23 mouse cellular contexts compared by ENCODE assay signal in the genomic region with DNA sequence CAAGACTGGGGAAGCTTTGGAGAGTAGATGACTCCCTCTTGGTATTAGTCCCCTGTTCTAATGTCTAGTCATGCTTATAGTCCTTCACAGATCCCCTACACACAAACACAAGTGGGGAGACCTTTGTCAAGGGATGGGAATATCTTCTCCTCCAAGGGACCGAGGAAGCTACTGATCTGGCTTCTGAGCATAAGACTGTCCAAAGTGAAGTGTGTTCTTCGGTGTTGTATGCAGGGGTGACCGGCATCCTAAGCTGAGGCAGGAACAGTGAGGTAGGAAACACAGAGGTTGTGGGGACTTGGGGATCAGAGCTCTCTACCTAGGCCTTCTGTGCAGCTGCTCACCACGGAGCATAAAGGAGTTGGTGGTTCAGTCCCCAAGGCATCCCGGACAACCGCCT. TPM values are rescaled to one million over a fixed set of nuclear protein-coding genes. Genes with fewer than 3 reads are reported as not detected.
A peak's percentile ranks its signal among the peaks of the same experiment; 100 is the strongest.
DNase-seq lines count a peak whose midpoint lies in the region; ATAC-seq and TF ChIP-seq lines count a peak whose summit lies in the region.
"Had no signal": no experiment of that assay in that cellular context is flagged by ENCODE, and none has a peak within 500 bp of the region (broad histone marks: within the 10 kb centered on the region; RNA-seq: fewer than 3 reads in every experiment).

No protein-coding gene starts in this region.

- H3K36me3 ChIP-seq in forebrain, embryonic 11.5 days (ENCODE audit: control insufficient read depth, insufficient read depth, low read length) = no peaks in the 10 kb centered on the region
- no peaks in the 10 kb centered on the region for H3K36me3 ChIP-seq in forebrain, postnatal 0 days (ENCODE audit: insufficient read depth)
- no peaks in the 10 kb centered on the region for H3K36me3 ChIP-seq in hindbrain, embryonic 10.5 days
- H3K36me3 ChIP-seq in hindbrain, embryonic 12.5 days = no peaks in the 10 kb centered on the region
- no peaks in the 10 kb centered on the region for H3K36me3 ChIP-seq in G1E (replicated peaks)
- no peaks in the 10 kb centered on the region for H3K36me3 ChIP-seq in liver, postnatal 0 days (replicated peaks; ENCODE audit: insufficient read depth, low read length)
- H3K36me3 ChIP-seq: embryonic facial prominence, embryonic 12.5 days; limb, embryonic 13.5 days; neural tube, embryonic 12.5 days had no signal

- no peaks in the 10 kb centered on the region for H3K4me1 ChIP-seq in forebrain, embryonic 11.5 days (replicated peaks; ENCODE audit: control insufficient read depth, insufficient read depth, low read length)
- H3K4me1 ChIP-seq in forebrain, postnatal 0 days (ENCODE audit: insufficient read depth) = peaks cover 3% of the 10 kb centered on the region; the same call in 1 of the 2 replicates
- H3K4me1 ChIP-seq in hindbrain, embryonic 10.5 days (replicated peaks) = peaks cover 27% of the 10 kb centered on the region
- peaks cover 18% of the 10 kb centered on the region for H3K4me1 ChIP-seq in hindbrain, embryonic 12.5 days
- peaks cover 80% of the 10 kb centered on the region for H3K4me1 ChIP-seq in G1E (ENCODE audit: insufficient read depth, low read depth, low read length)
- H3K4me1 ChIP-seq in liver, postnatal 0 days (ENCODE audit: insufficient read depth) = peaks cover 23% of the 10 kb centered on the region
- H3K4me1 ChIP-seq: embryonic facial prominence, embryonic 12.5 days had no signal

- TF ChIP-seq CTCF in forebrain, postnatal 0 days (IDR thresholded peaks at IDR 0.05; ENCODE audit: low read depth) = no peak
- TF ChIP-seq CTCF in G1E (IDR thresholded peaks at IDR 0.05; ENCODE audit: low read depth, low read length) = no peak
- no peak for TF ChIP-seq CTCF in liver, postnatal 0 days (IDR thresholded peaks at IDR 0.05; ENCODE audit: low read depth)

- no peak for DNase-seq in forebrain, embryonic 11.5 days (ENCODE audit: low spot score)
- DNase-seq in forebrain, postnatal 0 days = no peak
- no peak for DNase-seq in hindbrain, embryonic 10.5 days (ENCODE audit: low spot score)
- no peak for DNase-seq in G1E (ENCODE audit: low spot score)
- DNase-seq in liver, postnatal 0 days = no peak
- DNase-seq in ovary, postnatal 10 days (ENCODE audit: low spot score) = no peak
- no peak for DNase-seq in cerebellum, adult 11 months
- DNase-seq: cerebellum, adult 9-11 months; kidney, postnatal 4 days; thymus, adult 18-20 months had no signal

- H3K27me3 ChIP-seq in forebrain, embryonic 11.5 days (ENCODE audit: control insufficient read depth, insufficient read depth, low read length) = no peaks in the 10 kb centered on the region; the same call in 1 of the 2 replicates
- peaks cover 8% of the 10 kb centered on the region; the same call in 1 of the 2 replicates for H3K27me3 ChIP-seq in forebrain, postnatal 0 days (ENCODE audit: insufficient read depth, low read length)
- H3K27me3 ChIP-seq in hindbrain, embryonic 10.5 days (ENCODE audit: insufficient read depth, poor library complexity, severe bottlenecking) = peaks cover 23% of the 10 kb centered on the region
- peaks cover 20% of the 10 kb centered on the region; the same call in 1 of the 2 replicates for H3K27me3 ChIP-seq in hindbrain, embryonic 12.5 days
- H3K27me3 ChIP-seq in G1E (ENCODE audit: insufficient read depth, low read length) = no peaks in the 10 kb centered on the region
- peaks cover 10% of the 10 kb centered on the region for H3K27me3 ChIP-seq in liver, postnatal 0 days (ENCODE audit: insufficient read depth, low read length)
- H3K27me3 ChIP-seq: embryonic facial prominence, embryonic 12.5 days; limb, embryonic 13.5 days had no signal

- WGBS in forebrain, embryonic 11.5 days = 66% methylated on average over 6 of the region's 6 CpGs
- 75% methylated on average over 6 of the region's 6 CpGs for WGBS in forebrain, postnatal 0 days
- WGBS in hindbrain, embryonic 10.5 days = 68% methylated on average over 6 of the region's 6 CpGs
- WGBS in hindbrain, embryonic 12.5 days = 65% methylated on average over 6 of the region's 6 CpGs
- 44% methylated on average over 6 of the region's 6 CpGs for WGBS in liver, postnatal 0 days (ENCODE audit: insufficient replicate concordance)

- 0 out of 2 replicates have a peak overlapping the region, but pooled peaks have one; percentile 18 for H3K27ac ChIP-seq in forebrain, embryonic 11.5 days (ENCODE audit: low read depth, low read length)
- no peak overlapping the region for H3K27ac ChIP-seq in forebrain, postnatal 0 days (ENCODE audit: low read depth, low read length)
- H3K27ac ChIP-seq in hindbrain, embryonic 10.5 days = peak overlapping the region; percentile 46; the same call in 1 of the 2 replicates
- no peak overlapping the region for H3K27ac ChIP-seq in hindbrain, embryonic 12.5 days
- no peak overlapping the region for H3K27ac ChIP-seq in liver, postnatal 0 days (ENCODE audit: low read depth)
- H3K27ac ChIP-seq: embryonic facial prominence, embryonic 12.5 days; limb, embryonic 13.5 days; neural tube, embryonic 12.5 days had no signal

- TF ChIP-seq EP300 in liver, postnatal 0 days (IDR thresholded peaks at IDR 0.05; ENCODE audit: low read depth) = no peak

- H3K9me3 ChIP-seq in forebrain, embryonic 11.5 days (ENCODE audit: control insufficient read depth, low read length) = no peaks in the 10 kb centered on the region
- no peaks in the 10 kb centered on the region for H3K9me3 ChIP-seq in forebrain, postnatal 0 days (ENCODE audit: low read length)
- H3K9me3 ChIP-seq in hindbrain, embryonic 10.5 days = no peaks in the 10 kb centered on the region
- no peaks in the 10 kb centered on the region for H3K9me3 ChIP-seq in hindbrain, embryonic 12.5 days (replicated peaks)
- no peaks in the 10 kb centered on the region for H3K9me3 ChIP-seq in G1E (replicated peaks)
- no peaks in the 10 kb centered on the region for H3K9me3 ChIP-seq in liver, postnatal 0 days (ENCODE audit: low read length)
- H3K9me3 ChIP-seq: embryonic facial prominence, embryonic 12.5 days; limb, embryonic 13.5 days; neural tube, embryonic 12.5 days had no signal

- H3K9ac ChIP-seq in forebrain, embryonic 11.5 days (ENCODE audit: low read length) = no peak overlapping the region
- no peak overlapping the region for H3K9ac ChIP-seq in forebrain, postnatal 0 days
- no peak overlapping the region for H3K9ac ChIP-seq in hindbrain, embryonic 12.5 days
- no peak overlapping the region for H3K9ac ChIP-seq in liver, postnatal 0 days (replicated peaks)
- H3K9ac ChIP-seq: embryonic facial prominence, embryonic 12.5 days; limb, embryonic 13.5 days; lung, embryonic 14.5 days; neural tube, embryonic 12.5 days had no signal

- H3K4me3 ChIP-seq in forebrain, embryonic 11.5 days (ENCODE audit: low read depth, low read length) = no peak overlapping the region
- H3K4me3 ChIP-seq in forebrain, postnatal 0 days (ENCODE audit: low read depth, low read length) = no peak overlapping the region
- no peak overlapping the region for H3K4me3 ChIP-seq in hindbrain, embryonic 10.5 days
- no peak overlapping the region for H3K4me3 ChIP-seq in hindbrain, embryonic 12.5 days
- H3K4me3 ChIP-seq in G1E (ENCODE audit: low read depth, low read length) = peak overlapping the region; percentile 65; the same call in 1 of the 2 replicates
- no peak overlapping the region for H3K4me3 ChIP-seq in liver, postnatal 0 days (ENCODE audit: low read depth, low read length)
- H3K4me3 ChIP-seq: embryonic facial prominence, embryonic 12.5 days; erythroblast, embryonic 14.5 days; limb, embryonic 13.5 days; neural tube, embryonic 12.5 days had no signal

- no peak overlapping the region for H3K4me2 ChIP-seq in forebrain, embryonic 11.5 days (ENCODE audit: low read depth, low read length, severe bottlenecking)
- H3K4me2 ChIP-seq in forebrain, postnatal 0 days (ENCODE audit: low read depth) = no peak overlapping the region
- H3K4me2 ChIP-seq in hindbrain, embryonic 12.5 days (replicated peaks) = no peak overlapping the region
- H3K4me2 ChIP-seq in liver, postnatal 0 days (ENCODE audit: low read depth, low read length) = 0 out of 2 replicates have a peak overlapping the region, but pooled peaks have one; percentile 18
- H3K4me2 ChIP-seq: embryonic facial prominence, embryonic 12.5 days; limb, embryonic 13.5 days; lung, embryonic 14.5 days; neural tube, embryonic 12.5 days had no signal

- ATAC-seq in forebrain, embryonic 11.5 days (replicated peaks; ENCODE audit: low FRiP score) = no peak
- no peak for ATAC-seq in forebrain, postnatal 0 days
- no peak for ATAC-seq in hindbrain, embryonic 12.5 days (ENCODE audit: low FRiP score)
- no peak for ATAC-seq in G1E (ENCODE audit: extremely low read depth, insufficient number of reproducible peaks, low FRiP score, poor library complexity, severe bottlenecking)
- no peak for ATAC-seq in liver, postnatal 0 days
- ATAC-seq: CD4-positive, CD25-positive, alpha-beta regulatory T cell, adult 4 months; forebrain, embryonic 16.5 days; hindbrain, embryonic 16.5 days had no signal

RNA-seq across cellular contexts. Expression of a gene that starts 1.3 kb away (rescaled TPM):
- polyA plus RNA-seq in forebrain, embryonic 11.5 days (2014; fragmentation: Nextera tagmentation; extraction: Ambion mirVana) = 0.12 and 0.20 TPM in 2 replicates
- 0.10 TPM in 1 of 2 replicates, not detected in the other for total RNA-seq in forebrain, postnatal 0 days (2014; rRNA removed)
- polyA plus RNA-seq in forebrain, postnatal 0 days (2015; fragmentation: Nextera tagmentation; extraction: Ambion mirVana) = 0.06 and 0.12 TPM in 2 replicates
- 0.22 and 0.68 TPM in 2 replicates for polyA plus RNA-seq in hindbrain, embryonic 10.5 days (2016; fragmentation: Nextera tagmentation; extraction: Ambion mirVana)
- 0.12 TPM in 1 of 2 replicates, not detected in the other for polyA plus RNA-seq in hindbrain, embryonic 12.5 days (2016; fragmentation: Nextera tagmentation; extraction: Ambion mirVana)
- total RNA-seq in G1E (2014; fragmentation: Nextera tagmentation) (3.2 and 6.4 TPM in 2 replicates), G1E (2017) (0.76 and 0.87 TPM in 2 replicates)
- 1.9 and 2.9 TPM in 2 replicates for polyA plus RNA-seq in G1E (2012)
- polyA plus RNA-seq in liver, postnatal 0 days (2015; fragmentation: Nextera tagmentation; extraction: Ambion mirVana) = 0.13 and 0.18 TPM in 2 replicates
- total RNA-seq: granulocyte monocyte progenitor cell, adult 5-6 weeks; layer of hippocampus, postnatal 14 days; left cerebral cortex, postnatal 10 days had no signal
- polyA plus RNA-seq: erythroblast, embryonic 14.5 days; forebrain, embryonic 16.5 days; kidney, embryonic 14.5 days had no signal

RNA-seq across cellular contexts. Expression of a gene that starts 4.3 kb away (rescaled TPM):
- polyA plus RNA-seq in forebrain, embryonic 11.5 days (2014; fragmentation: Nextera tagmentation; extraction: Ambion mirVana) = 18.8 and 19.5 TPM in 2 replicates
- total RNA-seq in forebrain, postnatal 0 days (2014; rRNA removed) = 6.8 and 8.1 TPM in 2 replicates
- 4.4 and 4.8 TPM in 2 replicates for polyA plus RNA-seq in forebrain, postnatal 0 days (2015; fragmentation: Nextera tagmentation; extraction: Ambion mirVana)
- polyA plus RNA-seq in hindbrain, embryonic 10.5 days (2016; fragmentation: Nextera tagmentation; extraction: Ambion mirVana) = 15.7 and 17.5 TPM in 2 replicates
- polyA plus RNA-seq in hindbrain, embryonic 12.5 days (2016; fragmentation: Nextera tagmentation; extraction: Ambion mirVana) = 30.8 and 30.9 TPM in 2 replicates
- total RNA-seq in G1E (2014; fragmentation: Nextera tagmentation) (5.5 and 7.7 TPM in 2 replicates), G1E (2017) (3.3 and 4.5 TPM in 2 replicates)
- polyA plus RNA-seq in G1E (2012) = 20.5 and 26.3 TPM in 2 replicates
- 1.3 and 1.5 TPM in 2 replicates for polyA plus RNA-seq in liver, postnatal 0 days (2015; fragmentation: Nextera tagmentation; extraction: Ambion mirVana)
- polyA plus RNA-seq: CD4-positive, CD25-positive, alpha-beta regulatory T cell, adult 4 months had no signal

RNA-seq across cellular contexts. Expression of a gene that starts 46.0 kb away (rescaled TPM):
- 19.1 and 19.9 TPM in 2 replicates for polyA plus RNA-seq in forebrain, embryonic 11.5 days (2014; fragmentation: Nextera tagmentation; extraction: Ambion mirVana)
- 123 and 171 TPM in 2 replicates for total RNA-seq in forebrain, postnatal 0 days (2014; rRNA removed)
- polyA plus RNA-seq in forebrain, postnatal 0 days (2015; fragmentation: Nextera tagmentation; extraction: Ambion mirVana) = 97.5 and 117 TPM in 2 replicates
- 14.6 and 16.9 TPM in 2 replicates for polyA plus RNA-seq in hindbrain, embryonic 10.5 days (2016; fragmentation: Nextera tagmentation; extraction: Ambion mirVana)
- 28.4 and 29.9 TPM in 2 replicates for polyA plus RNA-seq in hindbrain, embryonic 12.5 days (2016; fragmentation: Nextera tagmentation; extraction: Ambion mirVana)
- total RNA-seq in G1E (2014; fragmentation: Nextera tagmentation) (0.53 and 3.7 TPM in 2 replicates), G1E (2017) (0.93 and 1.2 TPM in 2 replicates)
- 0.51 and 0.72 TPM in 2 replicates for polyA plus RNA-seq in G1E (2012)
- 3.5 and 4.5 TPM in 2 replicates for polyA plus RNA-seq in liver, postnatal 0 days (2015; fragmentation: Nextera tagmentation; extraction: Ambion mirVana)

RNA-seq across cellular contexts. Expression of a gene that starts 52.4 kb away (rescaled TPM):
- polyA plus RNA-seq in forebrain, embryonic 11.5 days (2014; fragmentation: Nextera tagmentation; extraction: Ambion mirVana) = 177 and 184 TPM in 2 replicates
- 107 and 188 TPM in 2 replicates for total RNA-seq in forebrain, postnatal 0 days (2014; rRNA removed)
- polyA plus RNA-seq in forebrain, postnatal 0 days (2015; fragmentation: Nextera tagmentation; extraction: Ambion mirVana) = 79.8 and 101 TPM in 2 replicates
- 101 and 186 TPM in 2 replicates for polyA plus RNA-seq in hindbrain, embryonic 10.5 days (2016; fragmentation: Nextera tagmentation; extraction: Ambion mirVana)
- polyA plus RNA-seq in hindbrain, embryonic 12.5 days (2016; fragmentation: Nextera tagmentation; extraction: Ambion mirVana) = 187 and 194 TPM in 2 replicates
- total RNA-seq in G1E (2014; fragmentation: Nextera tagmentation) (339 and 345 TPM in 2 replicates), G1E (2017) (54.0 and 57.7 TPM in 2 replicates)
- polyA plus RNA-seq in G1E (2012) = 211 and 229 TPM in 2 replicates
- 34.0 and 35.4 TPM in 2 replicates for polyA plus RNA-seq in liver, postnatal 0 days (2015; fragmentation: Nextera tagmentation; extraction: Ambion mirVana)

Comparison
In these comparisons a context has a peak if more than half of its experiments do, and no peak if none do; other contexts are left out.
1. H3K27ac ChIP-seq: peak in forebrain, embryonic 11.5 days (single experiment) and hindbrain, embryonic 10.5 days (single experiment); none in forebrain, postnatal 0 days (single experiment), hindbrain, embryonic 12.5 days (single experiment) and liver, postnatal 0 days (single experiment).